Mouse (Mus musculus) neural tube, embryonic 14.5 days (tissue): Measurements from ENCODE around the gene Nadk2. TPM values are rescaled to one million over a fixed set of nuclear protein-coding genes. Genes with fewer than 3 reads are reported as not detected.
A peak's percentile ranks its signal among the peaks of the same experiment; 100 is the strongest.

ENCODE experiments used
- ATAC-seq: fragments of 200-750 bp; cut with Nextera tagmentation; 2 replicates; pipeline ENCODE4 v1.8.0; 2017; ENCODE audit warnings: low read depth, mild to moderate bottlenecking, moderate TSS enrichment, moderate library complexity
- H3K27ac ChIP-seq: fragments of 300-500 bp; sonication (generic); 2 replicates; pipeline ENCODE4 v1.5.1; 2014; ENCODE audit warnings: low read depth, mild to moderate bottlenecking, control low read depth, low read length, moderate library complexity, mixed read lengths
- H3K27me3 ChIP-seq: fragments of 300-500 bp; sonication (generic); 2 replicates; pipeline ENCODE4 v1.6.1; 2014; ENCODE audit warnings: low read length; ENCODE audit not compliant: control insufficient read depth, insufficient read depth
- H3K36me3 ChIP-seq: fragments of 300-500 bp; sonication (generic); 2 replicates; pipeline ENCODE4 v1.6.1; 2014; ENCODE audit warnings: low read length, mixed read lengths; ENCODE audit not compliant: control insufficient read depth, insufficient read depth
- H3K4me1 ChIP-seq: fragments of 300-500 bp; sonication (generic); 2 replicates; pipeline ENCODE4 v1.6.1; 2014; ENCODE audit warnings: low read length; ENCODE audit not compliant: control insufficient read depth, insufficient read depth
- H3K4me2 ChIP-seq: fragments of 300-500 bp; sonication (generic); 2 replicates; pipeline ENCODE4 v1.6.1; 2014; ENCODE audit warnings: mild to moderate bottlenecking, low read depth, low read length, control low read depth
- H3K4me3 ChIP-seq: fragments of 300-500 bp; sonication (generic); 2 replicates; pipeline ENCODE4 v1.5.1; 2014; ENCODE audit warnings: low read depth, low read length, control low read depth, mixed read lengths
- H3K9ac ChIP-seq: fragments of 300-500 bp; sonication (generic); replicated peaks from 2 replicates; pipeline ENCODE4 v1.6.1; 2014; ENCODE audit warnings: low read depth, mild to moderate bottlenecking, control low read depth, low read length, mixed read lengths
- H3K9me3 ChIP-seq: fragments of 300-500 bp; sonication (generic); 2 replicates; pipeline ENCODE4 v1.6.1; 2016; ENCODE audit warnings: low read length; ENCODE audit not compliant: control insufficient read depth
- WGBS: fragments of 180-500 bp; shearing (Covaris S2); extraction: QIAGEN DNeasy Blood & Tissue Kit; methylation state at CpG from one replicate; pipeline ENCODE4 v1.1.7; 2014; 5-methylcytosine and 5-hydroxymethylcytosine counted together
- polyA plus RNA-seq: library from polyadenylated mRNA; unstranded; fragments of >200 nt; fragmentation: Nextera tagmentation; extraction: Ambion mirVana; gene quantifications from 2 replicates; pipeline ENCODE4 v1.2.1, GENCODE M21; 2014

The Nadk2 gene
- polyA plus RNA-seq, 1 experiment from 2014 or later: 37.6 TPM

DNA sequence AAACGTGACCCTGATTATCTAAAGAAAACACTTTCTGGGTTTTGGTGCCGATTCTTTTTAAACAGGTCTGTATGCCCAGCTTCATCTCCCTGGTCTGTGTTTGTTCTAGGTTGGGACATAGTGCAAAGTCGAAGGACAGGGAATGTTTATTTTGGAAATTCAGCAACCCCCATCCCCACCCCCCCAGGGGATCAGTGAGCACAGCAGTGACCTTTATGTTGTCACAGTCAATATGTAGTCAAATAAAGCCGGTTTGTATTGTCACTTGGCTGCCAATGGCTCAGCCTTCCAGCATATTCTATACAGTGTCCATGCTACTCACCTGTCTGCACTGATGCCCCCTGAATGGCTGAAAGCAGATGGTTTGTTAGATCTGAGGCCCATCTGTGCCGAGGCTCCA is 43.5 kb downstream of the Nadk2 start:
- Histone ChIP-seq H3K9ac (no peak overlapping the region), H3K27me3 (no peaks in the 10 kb centered on the region), H3K36me3 (peaks cover 38% of the 10 kb centered on the region), H3K9me3 (no peaks in the 10 kb centered on the region), H3K4me3 (no peak overlapping the region), H3K27ac (no peak overlapping the region), H3K4me1 (no peaks in the 10 kb centered on the region), H3K4me2 (no peak overlapping the region)
- 79% methylated on average over 5 of the region's 5 CpGs for WGBS
- ATAC-seq: no peak

DNA sequence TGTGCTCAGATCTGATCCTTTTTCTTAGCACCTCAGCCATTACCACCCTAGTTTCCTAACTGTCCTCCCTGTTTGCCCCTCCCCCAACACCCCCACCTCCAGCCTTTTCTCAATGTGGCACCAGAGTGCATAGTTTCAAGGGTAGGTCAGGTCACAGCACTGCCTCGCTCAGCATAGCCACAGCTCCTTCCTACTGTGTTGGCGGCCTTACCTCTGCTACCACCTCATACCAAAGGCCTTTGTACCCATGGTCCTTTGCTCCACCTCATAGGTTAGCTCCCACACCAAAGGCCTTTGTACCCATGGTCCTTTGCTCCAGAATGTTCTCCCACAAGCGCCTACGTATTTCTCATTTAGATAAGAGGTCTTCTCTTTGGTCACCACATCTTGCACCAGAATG is 47.8 kb downstream of the Nadk2 start:
- Histone ChIP-seq H3K27me3 (no peaks in the 10 kb centered on the region), H3K9me3 (no peaks in the 10 kb centered on the region), H3K27ac (no peak overlapping the region), H3K9ac (no peak overlapping the region), H3K4me2 (no peak overlapping the region), H3K36me3 (peaks cover 37% of the 10 kb centered on the region), H3K4me3 (no peak overlapping the region), H3K4me1 (no peaks in the 10 kb centered on the region)
- 90% methylated on average over 4 of the region's 4 CpGs for WGBS
- ATAC-seq: no peak

DNA sequence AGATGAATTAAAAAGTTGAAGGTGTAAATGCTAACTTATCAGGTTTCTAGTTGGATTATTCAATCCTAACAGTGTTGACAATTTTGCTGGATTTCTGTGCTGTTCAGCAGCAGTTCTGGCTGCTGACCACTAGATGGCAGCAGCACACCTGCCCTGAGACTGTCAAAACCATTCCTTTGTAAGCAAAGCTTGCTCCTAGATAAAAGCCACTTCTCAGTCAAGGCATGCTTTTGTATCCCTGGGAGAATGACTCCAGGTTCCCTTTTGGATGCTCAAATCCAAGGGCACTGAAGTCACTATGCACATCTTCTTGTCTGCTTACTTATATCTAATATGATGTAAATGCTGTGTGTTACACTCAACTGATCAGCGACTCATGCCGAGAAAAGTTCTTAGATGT is 49.0 kb downstream of the Nadk2 start:
- Histone ChIP-seq H3K4me3 (no peak overlapping the region), H3K36me3 (peaks cover 39% of the 10 kb centered on the region), H3K9ac (no peak overlapping the region), H3K27ac (no peak overlapping the region), H3K4me1 (no peaks in the 10 kb centered on the region), H3K9me3 (no peaks in the 10 kb centered on the region), H3K27me3 (no peaks in the 10 kb centered on the region), H3K4me2 (no peak overlapping the region)
- ATAC-seq: peak; percentile 73; the same call in 1 of the 2 replicates
- WGBS: 96% methylated on average over 2 of the region's 2 CpGs

DNA sequence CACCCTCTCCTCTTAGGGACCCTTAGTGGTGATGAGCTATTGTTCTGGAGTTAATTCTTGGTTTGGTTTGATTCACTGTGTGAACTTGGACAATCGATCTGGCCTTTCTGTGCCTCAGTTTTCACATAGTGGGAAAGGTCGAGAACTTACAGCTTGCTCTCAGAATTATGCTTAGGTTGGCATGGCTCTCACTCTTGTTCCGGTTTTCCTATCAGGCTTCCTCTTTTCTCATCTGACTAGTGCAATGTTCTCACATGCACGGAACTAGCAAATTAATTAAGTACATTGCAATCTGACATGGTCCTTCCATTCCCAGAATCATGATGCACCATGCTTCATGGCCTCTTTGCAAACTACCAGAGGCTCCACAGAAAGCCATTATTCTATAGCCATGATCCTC is 51.9 kb downstream of the Nadk2 start:
- H3K9ac ChIP-seq: no peak overlapping the region
- no peak overlapping the region for H3K4me2 ChIP-seq
- no peak overlapping the region for H3K4me3 ChIP-seq
- H3K9me3 ChIP-seq: no peaks in the 10 kb centered on the region
- no peaks in the 10 kb centered on the region for H3K4me1 ChIP-seq
- no peak overlapping the region for H3K27ac ChIP-seq
- peaks cover 37% of the 10 kb centered on the region for H3K36me3 ChIP-seq
- ATAC-seq: no peak
- WGBS: 92% methylated on average over 4 of the region's 4 CpGs
- no peaks in the 10 kb centered on the region for H3K27me3 ChIP-seq

DNA sequence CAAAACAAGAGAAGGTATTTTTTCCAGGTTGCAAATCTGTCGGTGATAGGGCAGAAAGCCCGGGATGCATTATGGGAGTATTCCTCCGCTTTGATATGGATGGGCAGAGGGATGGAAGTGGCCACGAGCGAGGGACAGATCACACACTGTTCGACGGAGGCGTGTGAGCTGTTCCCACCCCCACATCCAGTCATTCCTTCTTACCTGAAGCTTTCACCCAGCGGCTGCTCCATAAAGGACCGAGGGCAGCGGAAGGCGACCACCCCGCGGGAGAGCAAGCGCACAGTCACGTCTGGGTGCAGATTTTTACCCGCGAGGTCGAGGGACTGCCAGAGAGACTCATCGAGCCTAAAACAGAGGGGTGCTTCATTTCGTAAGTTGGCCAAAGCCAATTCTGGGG is 53.8 kb downstream of the Nadk2 start:
- 93% methylated on average over 21 of the region's 21 CpGs for WGBS
- H3K4me3 ChIP-seq: no peak overlapping the region
- H3K9ac ChIP-seq: no peak overlapping the region
- H3K4me2 ChIP-seq: no peak overlapping the region
- H3K9me3 ChIP-seq: no peaks in the 10 kb centered on the region
- H3K27ac ChIP-seq: no peak overlapping the region
- ATAC-seq: no peak
- no peaks in the 10 kb centered on the region for H3K27me3 ChIP-seq
- H3K36me3 ChIP-seq: peaks cover 25% of the 10 kb centered on the region; the same call in 1 of the 2 replicates
- no peaks in the 10 kb centered on the region for H3K4me1 ChIP-seq

DNA sequence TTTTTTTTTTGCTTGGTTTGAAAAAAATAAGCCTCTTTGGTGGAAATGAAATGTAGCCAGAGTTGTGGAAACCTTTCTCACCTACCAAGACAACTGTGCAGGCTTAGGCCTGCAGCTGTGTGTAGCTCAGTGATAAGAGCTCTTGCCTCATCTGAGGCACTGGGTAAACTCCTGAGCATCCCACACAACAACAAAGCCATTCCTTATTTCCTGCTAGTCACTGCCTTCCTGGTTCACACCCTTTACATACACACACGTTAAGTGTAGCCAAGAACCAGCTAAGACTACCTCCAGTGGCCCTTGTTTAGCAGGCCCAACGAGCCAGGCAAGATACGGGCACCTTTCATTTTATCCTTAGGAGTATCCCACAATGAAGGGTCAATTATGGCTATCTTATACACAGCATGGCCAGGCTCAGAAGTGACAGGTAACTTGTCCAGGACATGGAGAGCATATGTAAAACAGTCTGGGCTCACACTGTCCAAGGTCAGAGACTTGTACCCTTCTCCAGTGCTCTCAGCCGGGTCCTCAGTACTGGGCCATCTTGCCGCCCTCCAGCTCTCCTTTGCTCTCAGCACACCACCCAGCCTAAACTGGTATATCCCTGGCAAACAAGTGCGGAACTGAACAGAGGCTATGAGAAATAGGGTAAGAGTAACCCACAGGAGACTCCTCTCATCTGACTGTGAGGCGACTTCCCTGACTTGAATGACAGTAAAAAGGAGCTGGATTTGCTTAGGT is 56.2 kb downstream of the Nadk2 start:
- H3K9me3 ChIP-seq: no peaks in the 10 kb centered on the region
- no peak overlapping the region for H3K9ac ChIP-seq
- no peak for ATAC-seq
- H3K4me2 ChIP-seq: no peak overlapping the region
- H3K36me3 ChIP-seq: peaks cover 25% of the 10 kb centered on the region; the same call in 1 of the 2 replicates
- WGBS: 93% methylated on average over 7 of the region's 7 CpGs
- no peaks in the 10 kb centered on the region for H3K27me3 ChIP-seq
- no peak overlapping the region for H3K27ac ChIP-seq
- H3K4me1 ChIP-seq: no peaks in the 10 kb centered on the region
- H3K4me3 ChIP-seq: no peak overlapping the region

DNA sequence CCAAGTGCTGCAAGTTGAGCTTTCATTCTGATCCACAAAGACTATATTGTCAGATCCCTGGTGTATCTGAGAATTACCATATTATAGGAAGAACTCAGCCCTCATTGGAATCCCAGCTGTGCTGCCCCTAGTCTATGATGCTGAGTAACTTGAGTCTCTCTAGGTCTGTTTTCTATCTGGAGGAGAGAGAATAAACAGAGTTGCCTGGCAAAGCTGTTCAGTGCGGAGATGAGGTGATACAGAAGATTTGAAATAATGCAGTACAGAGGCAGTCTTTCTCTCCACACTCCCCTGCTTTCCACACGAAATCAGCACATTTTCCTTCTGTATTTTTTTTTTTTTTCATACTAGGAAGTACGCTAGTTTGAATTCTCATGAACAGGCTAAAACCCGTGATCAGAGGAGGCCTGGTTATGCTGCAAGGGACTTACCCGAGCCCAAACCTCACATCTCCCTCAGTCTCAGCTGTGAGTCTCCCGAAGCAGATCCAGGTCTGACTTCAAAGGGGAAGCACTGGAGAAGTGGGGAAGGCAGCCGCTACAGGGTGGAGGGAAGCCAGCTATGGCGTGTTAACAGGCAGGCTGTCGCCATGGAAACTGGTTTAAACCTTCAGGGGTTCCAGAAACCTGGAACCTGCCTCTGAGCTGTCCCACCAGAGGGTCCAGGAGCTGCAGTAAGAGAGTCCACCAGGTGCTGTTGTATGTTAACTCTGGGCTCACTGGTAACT is 59.9 kb downstream of the Nadk2 start:
- H3K9ac ChIP-seq: no peak overlapping the region
- no peak overlapping the region for H3K4me2 ChIP-seq
- WGBS: 82% methylated on average over 9 of the region's 9 CpGs
- no peak overlapping the region for H3K27ac ChIP-seq
- H3K27me3 ChIP-seq: no peaks in the 10 kb centered on the region
- peaks cover 18% of the 10 kb centered on the region; the same call in 1 of the 2 replicates for H3K36me3 ChIP-seq
- H3K4me3 ChIP-seq: no peak overlapping the region
- ATAC-seq: no peak
- H3K4me1 ChIP-seq: no peaks in the 10 kb centered on the region
- H3K9me3 ChIP-seq: no peaks in the 10 kb centered on the region

DNA sequence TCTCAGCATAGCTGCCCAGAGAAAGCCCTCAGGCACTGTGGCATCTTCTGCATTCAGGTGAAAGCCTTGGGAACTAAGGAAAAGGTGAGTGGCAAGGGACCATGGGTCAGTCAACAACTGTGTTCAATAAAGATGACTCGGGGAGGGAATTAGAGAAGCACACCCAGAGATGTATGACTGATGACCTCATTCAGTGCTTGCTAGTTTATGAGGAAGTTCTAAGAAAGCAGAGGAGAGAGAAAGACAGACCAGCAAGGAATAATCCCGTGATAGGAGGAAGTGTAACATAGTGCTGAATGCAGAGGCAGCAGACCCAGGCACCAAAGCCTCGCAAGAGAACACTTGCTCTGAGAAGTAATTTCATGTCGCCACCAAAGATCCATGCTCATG is 60.4 kb downstream of the Nadk2 start:
- no peaks in the 10 kb centered on the region for H3K4me1 ChIP-seq
- H3K4me3 ChIP-seq: no peak overlapping the region
- H3K27ac ChIP-seq: no peak overlapping the region
- no peak overlapping the region for H3K4me2 ChIP-seq
- peaks cover 18% of the 10 kb centered on the region; the same call in 1 of the 2 replicates for H3K36me3 ChIP-seq
- H3K9ac ChIP-seq: no peak overlapping the region
- ATAC-seq: no peak
- WGBS: 90% methylated on average over 4 of the region's 4 CpGs
- H3K27me3 ChIP-seq: no peaks in the 10 kb centered on the region
- no peaks in the 10 kb centered on the region for H3K9me3 ChIP-seq

DNA sequence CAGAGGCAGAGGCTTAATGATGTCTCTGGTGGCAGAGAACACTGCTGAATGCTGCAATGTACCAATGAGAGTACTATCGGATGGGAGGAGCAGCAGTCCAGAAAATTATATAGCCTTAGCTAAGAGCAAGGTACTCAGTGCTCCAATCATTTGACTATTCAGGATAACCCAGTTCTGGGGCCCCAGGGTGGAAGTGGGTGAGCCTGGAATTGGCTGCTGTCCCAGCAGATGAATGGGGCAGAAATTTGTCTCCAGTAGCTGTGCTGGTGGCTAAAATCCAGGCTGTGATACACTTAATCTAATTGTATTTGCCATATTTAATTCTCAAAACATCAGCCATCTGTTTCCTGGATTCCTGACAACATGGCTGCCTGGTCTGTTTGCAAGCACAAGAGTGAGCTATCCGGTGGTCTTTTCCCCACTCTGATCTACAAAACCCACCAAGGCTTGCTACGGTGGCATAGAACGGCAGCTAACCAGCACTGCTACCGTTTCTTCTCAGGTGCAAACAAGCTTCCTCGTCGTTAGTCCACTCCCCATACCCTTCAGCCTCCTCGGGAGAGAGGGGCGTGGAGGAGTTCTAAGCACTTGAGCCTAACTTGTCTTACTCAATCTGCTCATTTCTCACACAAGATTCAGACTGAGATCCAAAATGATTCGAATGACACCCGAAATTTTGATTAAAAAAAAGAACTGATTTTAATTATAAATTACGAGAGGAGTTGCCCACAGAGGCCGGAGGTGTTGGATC is 61.8 kb downstream of the Nadk2 start:
- no peaks in the 10 kb centered on the region for H3K4me1 ChIP-seq
- H3K9me3 ChIP-seq: no peaks in the 10 kb centered on the region
- no peak overlapping the region for H3K4me2 ChIP-seq
- H3K9ac ChIP-seq: no peak overlapping the region
- H3K27me3 ChIP-seq: no peaks in the 10 kb centered on the region
- H3K4me3 ChIP-seq: no peak overlapping the region
- 86% methylated on average over 13 of the region's 13 CpGs for WGBS
- peaks cover 10% of the 10 kb centered on the region; the same call in 1 of the 2 replicates for H3K36me3 ChIP-seq
- ATAC-seq: 0 out of 2 replicates have a peak, but pooled peaks have one; percentile 29
- no peak overlapping the region for H3K27ac ChIP-seq
